Comparison of ENCODE assay signal across 8 mouse cellular contexts in the genomic region with DNA sequence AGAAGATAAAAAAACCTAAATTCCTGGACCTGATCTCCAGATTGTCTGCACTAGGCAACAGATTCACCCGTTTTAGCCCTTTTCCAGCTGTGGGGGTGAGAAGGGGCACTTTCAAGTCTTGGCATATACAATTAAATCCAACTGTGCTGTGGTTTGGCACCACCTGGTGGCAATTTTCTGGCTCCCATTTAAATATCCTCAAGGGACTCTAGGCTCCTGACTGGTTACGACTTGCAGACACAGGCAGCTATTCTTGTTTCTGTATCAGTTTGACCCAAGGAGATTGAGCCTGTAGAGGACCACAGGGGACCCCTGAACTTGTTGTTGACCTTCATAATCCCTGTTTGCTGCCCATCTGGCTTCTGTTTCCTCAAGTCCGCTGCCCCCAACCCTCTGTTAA.
DNase-seq lines count a peak whose midpoint lies in the region; ATAC-seq and TF ChIP-seq lines count a peak whose summit lies in the region.

No protein-coding gene starts in this region.

- no peak for ATAC-seq in heart, postnatal 0 days (ENCODE audit: insufficient read depth, low read depth)
- ATAC-seq in heart, embryonic 11.5 days (replicated peaks; ENCODE audit: insufficient number of reproducible peaks, low FRiP score, low TSS enrichment), result no peak
- peak; percentile 75 for ATAC-seq in frontal cortex, adult (ENCODE audit: low TSS enrichment)
- no peak; the same call in 1 of the 2 replicates for ATAC-seq in limb, embryonic 12.5 days (ENCODE audit: insufficient number of reproducible peaks, insufficient read depth, low FRiP score, low TSS enrichment, low read depth)
- ATAC-seq in granulocyte monocyte progenitor cell, adult 5-6 weeks (replicated peaks; ENCODE audit: poor library complexity, severe bottlenecking), result no peak

- no peaks in the 10 kb centered on the region for H3K27me3 ChIP-seq in heart, postnatal 0 days (ENCODE audit: control insufficient read depth, insufficient read depth, low read length)
- no peaks in the 10 kb centered on the region for H3K27me3 ChIP-seq in heart, embryonic 11.5 days (ENCODE audit: control insufficient read depth, insufficient read depth, low read length)
- H3K27me3 ChIP-seq in limb, embryonic 12.5 days, result no peaks in the 10 kb centered on the region

- no peak overlapping the region for H3K4me3 ChIP-seq in heart, postnatal 0 days (ENCODE audit: low read depth, low read length)
- no peak overlapping the region for H3K4me3 ChIP-seq in heart, embryonic 11.5 days (ENCODE audit: low read depth, low read length)
- no peak overlapping the region for H3K4me3 ChIP-seq in limb, embryonic 12.5 days (replicated peaks)

- no peak overlapping the region for H3K4me2 ChIP-seq in heart, postnatal 0 days (ENCODE audit: low read depth, low read length)
- H3K4me2 ChIP-seq in heart, embryonic 11.5 days, result no peak overlapping the region
- peak overlapping the region; percentile 27; the same call in 1 of the 2 replicates for H3K4me2 ChIP-seq in limb, embryonic 12.5 days

- DNase-seq in heart, postnatal 0 days (ENCODE audit: low spot score), result peak; percentile 12
- peak; percentile 5 for DNase-seq in urinary bladder, postnatal 25 days (ENCODE audit: low spot score)
- no peak for DNase-seq in urinary bladder, postnatal 10 days (ENCODE audit: low spot score)
- no peak for DNase-seq in natural killer cell, adult 2 months (ENCODE audit: low spot score in 2 of 2)

- TF ChIP-seq EP300 in heart, postnatal 0 days (IDR thresholded peaks at IDR 0.05; ENCODE audit: low read depth), result no peak

- H3K9ac ChIP-seq in heart, postnatal 0 days (replicated peaks; ENCODE audit: low read depth, low read length), result no peak overlapping the region
- no peak overlapping the region for H3K9ac ChIP-seq in heart, embryonic 11.5 days (ENCODE audit: low read depth, low read length)
- H3K9ac ChIP-seq in limb, embryonic 12.5 days (replicated peaks), result no peak overlapping the region

- H3K9me3 ChIP-seq in heart, postnatal 0 days (replicated peaks; ENCODE audit: control insufficient read depth, low read length), result no peaks in the 10 kb centered on the region
- H3K9me3 ChIP-seq in heart, embryonic 11.5 days (replicated peaks; ENCODE audit: control insufficient read depth, low read length), result no peaks in the 10 kb centered on the region
- no peaks in the 10 kb centered on the region for H3K9me3 ChIP-seq in limb, embryonic 12.5 days

- H3K36me3 ChIP-seq in heart, postnatal 0 days (replicated peaks; ENCODE audit: control insufficient read depth, insufficient read depth, low read length), result no peaks in the 10 kb centered on the region
- no peaks in the 10 kb centered on the region for H3K36me3 ChIP-seq in heart, embryonic 11.5 days (ENCODE audit: control insufficient read depth, insufficient read depth, low read length)
- no peaks in the 10 kb centered on the region for H3K36me3 ChIP-seq in limb, embryonic 12.5 days

- TF ChIP-seq CTCF in heart, postnatal 0 days (IDR thresholded peaks at IDR 0.05; ENCODE audit: low read depth), result peak; percentile 46

- H3K4me1 ChIP-seq in heart, postnatal 0 days (ENCODE audit: control insufficient read depth, insufficient read depth), result no peaks in the 10 kb centered on the region
- no peaks in the 10 kb centered on the region for H3K4me1 ChIP-seq in heart, embryonic 11.5 days (ENCODE audit: control insufficient read depth, insufficient read depth, low read length)
- peaks cover 15% of the 10 kb centered on the region for H3K4me1 ChIP-seq in limb, embryonic 12.5 days (replicated peaks)

- no peak overlapping the region for H3K27ac ChIP-seq in heart, postnatal 0 days (ENCODE audit: low read depth)
- H3K27ac ChIP-seq in heart, embryonic 11.5 days (ENCODE audit: low read depth, low read length), result no peak overlapping the region
- H3K27ac ChIP-seq in limb, embryonic 12.5 days, result no peak overlapping the region

- 17% methylated on average over 3 of the region's 3 CpGs for WGBS in heart, postnatal 0 days
- WGBS in heart, embryonic 11.5 days (ENCODE audit: insufficient replicate concordance), result 13% methylated on average over 3 of the region's 3 CpGs
- WGBS in limb, embryonic 12.5 days, result 6% methylated on average over 3 of the region's 3 CpGs

Comparison
In these comparisons a context has a peak if more than half of its experiments do, and no peak if none do; other contexts are left out.
1. DNase-seq: peak in heart, postnatal 0 days (single experiment) and urinary bladder, postnatal 25 days (single experiment); none in urinary bladder, postnatal 10 days (single experiment) and natural killer cell, adult 2 months (0 of 2).